Mouse (Mus musculus) midbrain, postnatal 0 days (tissue): Measurements from ENCODE around the gene Igdcc3. TPM values are rescaled to one million over a fixed set of nuclear protein-coding genes. Genes with fewer than 3 reads are reported as not detected.

Experiments
- ATAC-seq: fragments of 200-750 bp; cut with Nextera tagmentation; 2 replicates; pipeline ENCODE4 v1.8.0; 2017; ENCODE audit warnings: moderate number of reproducible peaks, mild to moderate bottlenecking, moderate TSS enrichment, moderate library complexity; ENCODE audit not compliant: low FRiP score
- DNase-seq: peaks from one replicate; pipeline ENCODE4 v3.0.0-alpha.2; 2015; ENCODE audit warnings: low spot score
- H3K27ac ChIP-seq: fragments of 300-500 bp; sonication (generic); 2 replicates; pipeline ENCODE4 v1.5.1; 2014; ENCODE audit warnings: low read depth, mild to moderate bottlenecking, low read length, mixed read lengths
- H3K27me3 ChIP-seq: fragments of 300-500 bp; sonication (generic); 2 replicates; pipeline ENCODE4 v1.6.1; 2014; ENCODE audit warnings: low read length, control low read depth, mixed read lengths; ENCODE audit not compliant: insufficient read depth
- H3K36me3 ChIP-seq: fragments of 300-500 bp; sonication (generic); 2 replicates; pipeline ENCODE4 v1.6.1; 2014; ENCODE audit warnings: low read length, control low read depth, mixed read lengths; ENCODE audit not compliant: insufficient read depth
- H3K4me1 ChIP-seq: fragments of 300-500 bp; sonication (generic); 2 replicates; pipeline ENCODE4 v1.6.1; 2014; ENCODE audit warnings: mild to moderate bottlenecking, control low read depth, antibody characterized with exemption, low read length, mixed read lengths; ENCODE audit not compliant: insufficient read depth
- H3K4me2 ChIP-seq: fragments of 300-500 bp; sonication (generic); 2 replicates; pipeline ENCODE4 v1.6.1; 2014; ENCODE audit warnings: low read depth, mild to moderate bottlenecking, low read length, mixed read lengths; ENCODE audit not compliant: poor library complexity, severe bottlenecking
- H3K4me3 ChIP-seq: fragments of 300-500 bp; sonication (generic); 2 replicates; pipeline ENCODE4 v1.5.1; 2014; ENCODE audit warnings: low read depth, mild to moderate bottlenecking, low read length, moderate library complexity
- H3K9ac ChIP-seq: fragments of 300-500 bp; sonication (generic); replicated peaks from 2 replicates; pipeline ENCODE4 v1.6.1; 2014; ENCODE audit warnings: mild to moderate bottlenecking, low read length, moderate library complexity, mixed read lengths; ENCODE audit not compliant: poor library complexity, severe bottlenecking
- H3K9me3 ChIP-seq: fragments of 300-500 bp; sonication (generic); 2 replicates; pipeline ENCODE4 v1.6.1; 2016; ENCODE audit warnings: low read length, control low read depth
- CTCF ChIP-seq: IDR thresholded peaks from 2 replicates; pipeline ENCODE4 v1.5.1; 2016; ENCODE audit warnings: antibody characterized with exemption, mild to moderate bottlenecking
- WGBS: fragments of 180-500 bp; shearing (Covaris S2); extraction: QIAGEN DNeasy Blood & Tissue Kit; methylation state at CpG from one replicate; pipeline ENCODE4 v1.1.7; 2014; 5-methylcytosine and 5-hydroxymethylcytosine counted together
- polyA plus RNA-seq: library from polyadenylated mRNA; unstranded; fragments of >200 nt; fragmentation: Nextera tagmentation; extraction: Ambion mirVana; gene quantifications from 2 replicates; pipeline ENCODE4 v1.2.1, GENCODE M21; 2015
- total RNA-seq: library from RNA; depleted of rRNA; stranded (reverse); fragments of >200 nt; gene quantifications from 2 replicates; pipeline ENCODE4 v1.2.3, GENCODE M21; 2014

Igdcc3 gene
- total and polyA plus RNA-seq, 2 experiments from 2014 or later, result 6.6 to 7.7 TPM

- H3K4me2 ChIP-seq, result no peak overlapping the region
- no peak overlapping the region for H3K9ac ChIP-seq
- H3K27ac ChIP-seq, result no peak overlapping the region
- no peaks in the 10 kb centered on the region for H3K9me3 ChIP-seq
- H3K4me3 ChIP-seq, result no peak overlapping the region
- WGBS, result 7% methylated on average over 3 of the region's 3 CpGs
- no peaks in the 10 kb centered on the region for H3K4me1 ChIP-seq
- no peaks in the 10 kb centered on the region for H3K27me3 ChIP-seq
- peak; percentile 97 for TF ChIP-seq CTCF
- ATAC-seq, result peak; percentile 56; the same call in 1 of the 2 replicates
- peak; percentile 96 for DNase-seq
- H3K36me3 ChIP-seq, result peaks cover 16% of the 10 kb centered on the region
Observed at GRCm38 (mm10) chr9:65188599-65188998, 47.6 kb downstream of the Igdcc3 start.

- Histone ChIP-seq H3K9me3 (no peaks in the 10 kb centered on the region), H3K4me2 (no peak overlapping the region), H3K36me3 (0 out of 2 replicates have a peak, but pooled peaks cover 3% of the 10 kb centered on the region), H3K4me3 (no peak overlapping the region), H3K4me1 (no peaks in the 10 kb centered on the region), H3K9ac (no peak overlapping the region), H3K27ac (no peak overlapping the region), H3K27me3 (no peaks in the 10 kb centered on the region)
- DNase-seq, result no peak
- no peak for ATAC-seq
- TF ChIP-seq CTCF, result no peak
- 55% methylated on average over 7 of the region's 7 CpGs for WGBS
Observed at GRCm38 (mm10) chr9:65190306-65190705, 49.3 kb downstream of the Igdcc3 start.

GRCm38 (mm10) chr9:65191389-65191754 is 50.4 kb downstream of the Igdcc3 start:
- H3K36me3 ChIP-seq, result no peaks in the 10 kb centered on the region
- ATAC-seq (no peak), DNase-seq (no peak)
- 0 out of 2 replicates have a peak, but pooled peaks cover 3% of the 10 kb centered on the region for H3K4me1 ChIP-seq
- no peak overlapping the region for H3K27ac ChIP-seq
- no peak overlapping the region for H3K4me3 ChIP-seq
- no peaks in the 10 kb centered on the region for H3K27me3 ChIP-seq
- TF ChIP-seq CTCF, result no peak
- H3K9me3 ChIP-seq, result no peaks in the 10 kb centered on the region
- 41% methylated on average over 2 of the region's 2 CpGs for WGBS
- no peak overlapping the region for H3K9ac ChIP-seq
- H3K4me2 ChIP-seq, result no peak overlapping the region

- no peak for ATAC-seq
- 0 out of 2 replicates have a peak, but pooled peaks cover 3% of the 10 kb centered on the region for H3K4me1 ChIP-seq
- no peak for TF ChIP-seq CTCF
- DNase-seq, result no peak
- no peak overlapping the region for H3K4me3 ChIP-seq
- WGBS, result 49% methylated on average over 8 of the region's 8 CpGs
- H3K4me2 ChIP-seq, result no peak overlapping the region
- H3K9me3 ChIP-seq, result no peaks in the 10 kb centered on the region
- no peaks in the 10 kb centered on the region for H3K36me3 ChIP-seq
- no peak overlapping the region for H3K9ac ChIP-seq
- H3K27me3 ChIP-seq, result no peaks in the 10 kb centered on the region
- no peak overlapping the region for H3K27ac ChIP-seq
Observed at GRCm38 (mm10) chr9:65191755-65192469, 50.9 kb downstream of the Igdcc3 start.

- DNase-seq, result no peak
- no peak for ATAC-seq
- WGBS, result 73% methylated on average over 12 of the region's 12 CpGs
- Histone ChIP-seq H3K9me3 (no peaks in the 10 kb centered on the region), H3K9ac (no peak overlapping the region), H3K4me3 (no peak overlapping the region), H3K4me1 (0 out of 2 replicates have a peak, but pooled peaks cover 3% of the 10 kb centered on the region), H3K27ac (no peak overlapping the region), H3K4me2 (no peak overlapping the region), H3K27me3 (no peaks in the 10 kb centered on the region), H3K36me3 (no peaks in the 10 kb centered on the region)
- TF ChIP-seq CTCF, result no peak
Observed at GRCm38 (mm10) chr9:65193214-65193613, 52.2 kb downstream of the Igdcc3 start.

GRCm38 (mm10) chr9:65195053-65195452 is 54.1 kb downstream of the Igdcc3 start, which contains the start of gene Parp16:
TSS of gene Parp16 (plus strand) at chr9:65195353.
- Histone ChIP-seq H3K4me3 (no peak within 1 kb of the TSS), H3K4me1 (0 out of 2 replicates have a peak, but pooled peaks cover 3% of the 10 kb centered on the region), H3K4me2 (0 out of 2 replicates have a peak within 1 kb of the TSS, but pooled peaks have one; percentile 5), H3K27me3 (no peaks in the 10 kb centered on the region), H3K36me3 (no peaks in the 10 kb centered on the region), H3K27ac (peak within 1 kb of the TSS; percentile 67), H3K9me3 (no peaks in the 10 kb centered on the region), H3K9ac (no peak within 1 kb of the TSS; the same call in 1 of the 2 replicates)
- WGBS, result 75% methylated on average over 4 of the region's 4 CpGs
- TF ChIP-seq CTCF, result no peak
- ATAC-seq (no peak), DNase-seq (no peak)
